8 mouse cellular contexts compared by ENCODE assay signal in the genomic region with DNA sequence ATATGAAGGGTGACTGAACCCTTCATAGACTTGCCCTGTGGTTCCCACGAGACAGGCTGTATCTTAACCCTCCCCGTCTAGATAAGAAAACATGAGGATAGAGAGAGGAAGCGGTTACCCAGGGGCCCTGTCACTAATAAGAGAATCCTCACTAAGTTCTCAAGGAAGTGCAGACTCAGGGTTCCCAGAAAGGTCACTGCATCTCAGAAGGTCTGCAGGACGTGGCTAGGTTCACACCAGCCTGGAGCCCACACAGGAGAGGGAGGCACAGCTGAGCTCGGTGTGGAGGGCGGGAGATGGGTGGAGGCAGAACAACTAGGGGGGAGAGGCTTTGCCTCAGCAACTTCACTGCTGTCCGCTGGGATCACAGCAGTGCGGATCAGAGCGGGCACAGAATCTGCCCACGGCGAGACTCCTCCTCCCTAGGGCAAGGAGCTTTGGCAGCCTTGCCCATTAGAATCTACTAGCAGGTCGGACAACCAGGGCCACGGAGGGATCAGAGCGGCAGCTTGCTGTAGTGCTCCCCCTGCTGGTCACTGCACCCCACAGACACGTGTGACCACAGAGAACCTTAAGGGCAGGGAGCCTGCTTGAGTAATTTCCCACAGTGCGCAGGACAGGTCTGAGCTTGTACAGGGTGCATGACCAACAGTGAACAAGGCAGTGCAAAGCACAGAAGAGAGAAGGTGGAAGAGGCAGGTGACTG. TPM values are rescaled to one million over a fixed set of nuclear protein-coding genes. Genes with fewer than 3 reads are reported as not detected.
DNase-seq lines count a peak whose midpoint lies in the region; ATAC-seq and TF ChIP-seq lines count a peak whose summit lies in the region.

No protein-coding gene starts in this region.

- DNase-seq in CD4-positive helper T cell, adult 2 months (ENCODE audit: low read depth, low spot score), result peak; percentile 85
- peak; percentile 92 for DNase-seq in adrenal gland, postnatal 10 days
- peak; percentile 81 for DNase-seq in embryo, embryonic 9.5 days (ENCODE audit: extremely low spot score)
- DNase-seq in kidney, adult 2 months, result peak; percentile 93
- peak; percentile 81 for DNase-seq in neural tube, embryonic 11.5 days (ENCODE audit: low spot score)
- DNase-seq in testis, postnatal 10 days (ENCODE audit: low spot score), result peak; percentile 94

- H3K27ac ChIP-seq in kidney, adult 2 months (ENCODE audit: insufficient read depth, low read depth, low read length), result no peak overlapping the region
- H3K27ac ChIP-seq in liver, embryonic 16.5 days (ENCODE audit: low read length), result 0 out of 2 replicates have a peak overlapping the region, but pooled peaks have one; percentile 22
- no peak overlapping the region for H3K27ac ChIP-seq in neural tube, embryonic 11.5 days (ENCODE audit: low read depth, low read length)

- H3K4me3 ChIP-seq in kidney, adult 2 months (ENCODE audit: insufficient read depth, low read depth, low read length), result no peak overlapping the region
- H3K4me3 ChIP-seq in liver, embryonic 16.5 days (ENCODE audit: low read depth, low read length), result peak overlapping the region; percentile 46
- H3K4me3 ChIP-seq in neural tube, embryonic 11.5 days (ENCODE audit: low read depth, low read length), result no peak overlapping the region

- peak overlapping the region; percentile 73 for H3K4me2 ChIP-seq in liver, embryonic 16.5 days (ENCODE audit: low read depth, low read length)
- 0 out of 2 replicates have a peak overlapping the region, but pooled peaks have one; percentile 14 for H3K4me2 ChIP-seq in neural tube, embryonic 11.5 days (ENCODE audit: low read depth)

- ATAC-seq in granulocyte monocyte progenitor cell, adult 5-6 weeks (replicated peaks; ENCODE audit: poor library complexity, severe bottlenecking), result peak; percentile 68
- peak; percentile 72 for ATAC-seq in liver, embryonic 16.5 days (ENCODE audit: low read depth)
- peak; percentile 73; the same call in 1 of the 2 replicates for ATAC-seq in neural tube, embryonic 11.5 days (ENCODE audit: insufficient read depth, low FRiP score, low TSS enrichment)

- no peaks in the 10 kb centered on the region for H3K27me3 ChIP-seq in kidney, adult 2 months (replicated peaks; ENCODE audit: control insufficient read depth, insufficient read depth, low read length)
- H3K27me3 ChIP-seq in liver, embryonic 16.5 days (ENCODE audit: control insufficient read depth, insufficient read depth, low read depth, low read length), result no peaks in the 10 kb centered on the region
- H3K27me3 ChIP-seq in neural tube, embryonic 11.5 days (ENCODE audit: control insufficient read depth, insufficient read depth, low read length), result no peaks in the 10 kb centered on the region

- TF ChIP-seq CTCF in kidney, adult 2 months (conservative IDR thresholded peaks at IDR 0.05; ENCODE audit: insufficient read depth, insufficient read length, low read depth, low read length), result peak; percentile 99

- H3K9ac ChIP-seq in liver, embryonic 16.5 days (ENCODE audit: low read depth, low read length), result peak overlapping the region; percentile 38
- peak overlapping the region; percentile 10; the same call in 1 of the 2 replicates for H3K9ac ChIP-seq in neural tube, embryonic 11.5 days (ENCODE audit: low read length)

- TF ChIP-seq POLR2A in kidney, adult 2 months (IDR thresholded peaks at IDR 0.05; ENCODE audit: low read depth, low read length), result no peak

- 21% methylated on average over 16 of the region's 16 CpGs for WGBS in kidney, adult 2 months
- WGBS in liver, embryonic 16.5 days (ENCODE audit: insufficient replicate concordance), result 11% methylated on average over 16 of the region's 16 CpGs
- WGBS in neural tube, embryonic 11.5 days, result 38% methylated on average over 16 of the region's 16 CpGs

- H3K4me1 ChIP-seq in kidney, adult 2 months (ENCODE audit: control insufficient read depth, insufficient read depth, low read length), result peaks cover 20% of the 10 kb centered on the region; the same call in 1 of the 2 replicates
- H3K4me1 ChIP-seq in liver, embryonic 16.5 days (ENCODE audit: control insufficient read depth, low read depth, low read length), result peaks cover 10% of the 10 kb centered on the region
- H3K4me1 ChIP-seq in neural tube, embryonic 11.5 days (ENCODE audit: control insufficient read depth, insufficient read depth, low read length), result peaks cover 22% of the 10 kb centered on the region

- no peaks in the 10 kb centered on the region for H3K9me3 ChIP-seq in liver, embryonic 16.5 days (replicated peaks; ENCODE audit: control insufficient read depth, low read length)
- H3K9me3 ChIP-seq in neural tube, embryonic 11.5 days (ENCODE audit: control insufficient read depth, low read length), result no peaks in the 10 kb centered on the region

- H3K36me3 ChIP-seq in kidney, adult 2 months (ENCODE audit: control insufficient read depth, insufficient read depth, low read length), result no peaks in the 10 kb centered on the region; the same call in 1 of the 2 replicates
- no peaks in the 10 kb centered on the region for H3K36me3 ChIP-seq in liver, embryonic 16.5 days (ENCODE audit: control insufficient read depth, insufficient read depth)
- no peaks in the 10 kb centered on the region for H3K36me3 ChIP-seq in neural tube, embryonic 11.5 days (ENCODE audit: control insufficient read depth, insufficient read depth, low read length)

RNA-seq across cellular contexts. Expression of a gene that starts 20.2 kb away (rescaled TPM):
- total RNA-seq in adrenal gland, postnatal 10 days (2021), result 10 to 100 TPM; 22.3 to 26.2 TPM
- 2.5 TPM in 1 of 2 replicates, not detected in the other for total RNA-seq in granulocyte monocyte progenitor cell, adult 5-6 weeks (2014; fragmentation: Nextera tagmentation)
- 0.13 TPM in 1 of 2 replicates, not detected in the other for total RNA-seq in granulocyte monocyte progenitor cell, adult 5-6 weeks (2017)
- 92.2 and 98.3 TPM in 2 replicates for polyA plus RNA-seq in kidney, adult 2 months (2012; rRNA removed)
- 0.12 and 0.33 TPM in 2 replicates for polyA plus RNA-seq in liver, embryonic 16.5 days (2015; fragmentation: Nextera tagmentation; extraction: Ambion mirVana)
- 4.1 and 5.1 TPM in 2 replicates for polyA plus RNA-seq in neural tube, embryonic 11.5 days (2014; fragmentation: Nextera tagmentation; extraction: Ambion mirVana)

Comparison
In these comparisons a context has a peak if more than half of its experiments do, and no peak if none do; other contexts are left out.
1. RNA of a gene that starts 20.2 kb away (polyA plus RNA-seq): 92.2 to 98.3 TPM in kidney, adult 2 months; 4.1 to 5.1 TPM in neural tube, embryonic 11.5 days and 0.12 to 0.33 TPM in liver, embryonic 16.5 days; every median in the first group is over 10 times any median in the second.
2. Peak in every context shown above with its lines, with median percentiles within 50 percentile points of each other: DNase-seq and ATAC-seq.